Mouse (Mus musculus) ovary, adult 18-20 months (tissue): ENCODE results near the gene Cfap157.

ENCODE experiments used
- DNase-seq: peaks from one replicate; pipeline ENCODE4 v3.0.0; 2022; ENCODE audit warnings: low spot score, mixed read lengths

Gene Cfap157

GRCm38 (mm10) chr2:32750199-32750598 is 34.0 kb downstream of the Cfap157 start:
- no peak for DNase-seq

- DNase-seq: no peak
These were observed 35.1 kb downstream of the Cfap157 start for GRCm38 (mm10) chr2:32749082-32749481.

DNA sequence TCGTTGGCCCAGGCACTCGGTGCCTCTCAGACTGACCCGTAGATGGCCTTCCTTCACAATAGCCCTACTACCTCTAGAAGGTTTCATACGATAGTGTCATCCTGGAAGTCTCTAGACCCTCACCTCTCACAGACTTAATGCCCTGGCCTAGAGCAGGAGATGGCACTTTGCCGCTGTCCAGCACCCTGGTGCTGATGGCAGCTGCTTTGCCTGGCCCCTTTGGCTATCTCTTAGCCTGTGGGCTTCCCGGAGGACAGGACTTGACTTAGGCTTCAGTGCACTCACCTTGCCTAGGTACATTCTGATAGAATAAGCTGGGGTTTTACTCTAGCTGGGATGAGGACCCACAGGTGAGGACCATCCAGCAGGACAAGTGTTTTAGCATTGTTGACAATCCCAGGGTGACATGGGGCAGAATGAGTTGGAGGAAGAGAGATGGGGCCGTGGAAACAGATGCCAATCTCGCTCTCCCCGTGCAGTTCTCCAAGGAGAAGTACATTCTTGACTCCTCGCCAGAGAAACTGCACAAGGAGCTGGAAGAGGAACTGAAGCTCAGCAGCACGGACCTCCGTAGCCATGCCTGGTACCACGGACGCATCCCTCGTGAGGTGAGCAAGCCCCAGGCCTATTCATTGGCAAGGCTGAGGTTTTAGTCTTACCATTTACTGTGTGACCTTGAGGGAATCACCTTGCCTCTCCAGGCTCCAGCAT is 39.8 kb downstream of the Cfap157 start:
- no peak for DNase-seq

DNA sequence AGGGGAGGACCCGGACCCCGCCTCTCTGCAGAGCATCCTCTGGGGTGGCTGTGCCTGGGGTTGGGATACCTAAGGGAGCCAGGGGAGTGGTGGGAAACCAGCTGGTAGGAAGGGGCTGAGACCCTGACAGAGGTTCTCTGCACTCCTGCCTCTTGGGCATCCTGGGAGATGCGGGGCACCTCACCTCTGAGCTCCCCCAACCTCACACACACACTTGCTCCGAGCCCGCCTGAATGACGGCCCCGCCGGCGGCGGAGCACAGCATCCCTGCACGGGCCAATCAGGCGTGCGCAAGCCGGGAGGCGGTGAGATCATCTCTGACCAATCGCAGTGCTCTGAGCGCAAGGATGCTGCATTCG is 42.1 kb downstream of the Cfap157 start:
- DNase-seq: no peak

DNA sequence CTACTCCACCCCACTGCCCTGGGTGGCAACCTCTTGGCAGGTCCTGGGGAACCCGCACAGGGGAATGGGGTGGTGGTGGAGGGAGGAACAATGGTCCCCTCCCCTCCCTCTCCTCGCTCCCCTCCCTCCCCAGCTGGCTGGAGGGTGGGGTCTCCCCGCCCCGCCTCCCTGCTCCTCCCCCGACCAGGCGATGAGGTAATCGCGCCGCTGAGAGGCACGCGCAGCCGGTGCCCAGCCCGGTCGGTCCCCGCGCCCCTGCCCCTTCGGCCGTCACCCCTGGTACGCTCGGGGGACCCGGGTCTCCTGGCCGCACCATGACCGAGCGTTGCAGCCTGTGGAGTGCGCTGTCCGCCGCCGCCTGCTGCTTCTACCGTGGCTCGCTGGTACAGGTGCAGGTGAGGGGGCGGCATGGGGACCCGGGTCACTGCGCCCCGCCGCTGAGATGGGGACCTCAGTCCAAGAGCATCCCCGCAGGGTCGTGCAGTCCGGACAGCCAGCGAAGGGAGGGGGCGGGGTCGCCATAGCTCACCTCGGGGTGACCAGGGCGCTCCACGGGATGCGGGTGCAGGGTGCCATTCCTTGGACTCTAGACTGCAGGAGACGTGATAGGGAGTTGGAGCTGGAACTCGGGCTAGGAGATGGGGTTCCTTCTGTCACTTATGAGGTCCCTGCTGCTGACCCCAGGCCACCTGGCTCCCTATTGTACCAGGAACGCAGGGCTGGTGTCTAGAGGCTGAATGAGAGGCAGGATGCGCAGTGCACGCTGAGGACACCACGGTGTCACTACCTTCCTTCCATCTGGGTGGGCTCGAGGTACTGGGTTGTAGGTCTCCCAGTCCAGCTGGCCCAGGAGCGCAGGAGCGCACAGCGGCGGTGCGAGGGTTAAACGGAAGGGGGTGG is 42.7 kb downstream of the Cfap157 start:
- no peak for DNase-seq

- no peak for DNase-seq
These were observed 43.3 kb downstream of the Cfap157 start, which contains the start of gene 6330409D20Rik for GRCm38 (mm10) chr2:32740916-32741272. Gene 6330409D20Rik, minus strand, starts transcription at chr2:32741016.

DNA sequence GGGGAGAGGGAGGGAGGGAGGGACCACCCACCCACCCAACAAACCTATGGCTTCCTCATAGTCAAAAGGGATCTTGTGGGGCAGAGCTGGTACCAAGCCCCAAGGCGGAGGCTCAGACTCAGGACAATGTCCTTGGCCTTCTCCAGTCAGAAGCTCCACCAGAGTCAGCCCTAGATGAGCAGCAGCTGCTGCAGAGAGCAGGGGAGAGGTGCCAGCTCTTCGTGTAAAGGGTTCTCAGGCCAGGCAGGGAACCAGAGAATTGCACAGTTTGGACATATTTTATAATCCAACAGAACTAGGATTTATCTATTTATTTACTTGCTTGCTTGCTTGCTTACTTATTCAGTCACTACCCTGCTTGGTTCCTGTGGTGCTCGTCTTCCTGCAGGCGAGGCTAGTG is 44.9 kb downstream of the Cfap157 start:
- DNase-seq: no peak

GRCm38 (mm10) chr2:32737008-32737407 is 47.2 kb downstream of the Cfap157 start:
- DNase-seq: no peak

GRCm38 (mm10) chr2:32736306-32736829 is 47.9 kb downstream of the Cfap157 start:
- no peak for DNase-seq

- no peak for DNase-seq
These were observed 49.3 kb downstream of the Cfap157 start for GRCm38 (mm10) chr2:32734933-32735332.

- no peak for DNase-seq
These were observed 49.7 kb downstream of the Cfap157 start for GRCm38 (mm10) chr2:32734480-32734879.

DNA sequence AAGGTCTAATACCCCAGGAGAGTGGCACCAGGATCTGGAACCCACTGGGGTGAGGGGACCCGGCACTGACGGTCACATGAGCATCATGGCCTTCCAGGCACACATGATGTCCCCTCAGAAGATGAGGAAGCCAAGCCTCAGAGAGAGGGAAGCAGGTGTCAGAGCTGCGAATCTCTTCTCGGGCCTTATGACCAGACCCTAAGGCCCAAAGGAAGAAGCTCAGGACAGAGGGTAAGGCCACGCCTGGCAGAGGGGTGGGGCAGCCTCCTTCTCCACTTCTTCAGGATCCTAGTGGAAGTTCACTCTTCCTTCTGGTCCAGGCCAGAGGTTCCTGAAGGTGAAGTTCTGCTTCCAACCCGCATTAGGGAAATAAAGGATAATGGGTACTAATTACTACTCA is 51.5 kb downstream of the Cfap157 start:
- no peak for DNase-seq

- DNase-seq: no peak
These were observed 52.3 kb downstream of the Cfap157 start for GRCm38 (mm10) chr2:32731911-32732310.

DNA sequence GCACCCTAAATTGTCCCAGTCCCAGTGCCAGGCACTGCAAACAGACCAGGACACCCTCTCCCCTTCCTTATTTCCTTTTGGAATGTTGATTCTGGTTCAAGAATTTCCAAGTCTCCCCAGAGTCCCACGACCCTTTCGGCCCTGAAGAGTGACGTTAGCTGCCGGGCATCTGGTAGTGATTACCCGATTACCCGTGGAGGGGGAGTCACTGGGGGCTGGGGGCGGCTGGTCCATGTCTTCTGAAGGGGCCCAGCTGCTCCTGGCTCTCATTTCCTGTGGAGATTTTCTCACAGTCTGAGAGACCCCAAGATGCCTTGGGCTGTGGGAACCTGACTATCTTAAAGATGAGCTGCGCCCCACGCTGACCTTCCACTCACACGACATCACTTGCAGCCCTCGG is 53.4 kb downstream of the Cfap157 start:
- no peak for DNase-seq

GRCm38 (mm10) chr2:32729547-32729946 is 54.7 kb downstream of the Cfap157 start:
- no peak for DNase-seq

GRCm38 (mm10) chr2:32728463-32728862 is 55.8 kb downstream of the Cfap157 start:
- DNase-seq: no peak

GRCm38 (mm10) chr2:32727435-32727834 is 56.8 kb downstream of the Cfap157 start:
- peak; percentile 92 for DNase-seq
